Mouse (Mus musculus) MEL (cell line): ENCODE measurements around the gene 1110051M20Rik.

ENCODE experiments used
- CTCF ChIP-seq, 3 experiments: IDR thresholded peaks in 2 of 3; conservative IDR thresholded peaks in 1 of 3; 2 replicates each; pipeline ENCODE4 v1.5.1; 2011 to 2012; ENCODE audit warnings: low read length in 3 of 3, low read depth in 2 of 3, mild to moderate bottlenecking in 2 of 3, improper control_type of control experiment in 1 of 3, inconsistent platforms in 1 of 3, mixed read lengths in 1 of 3, moderate library complexity in 1 of 3; ENCODE audit not compliant: control insufficient read depth in 1 of 3, insufficient read depth in 1 of 3, poor library complexity in 1 of 3, severe bottlenecking in 1 of 3
- MEF2A ChIP-seq: IDR thresholded peaks from 2 replicates; pipeline ENCODE4 v1.6.1; 2014; ENCODE audit warnings: low read depth, mild to moderate bottlenecking, inconsistent platforms, low read length, improper control_type of control experiment; ENCODE audit not compliant: poor library complexity, insufficient replicate concordance, severe bottlenecking; ENCODE audit errors: extremely low read depth
- TAL1 ChIP-seq: IDR thresholded peaks from 2 replicates; pipeline ENCODE4 v1.6.1; 2012; ENCODE audit warnings: mild to moderate bottlenecking, inconsistent platforms, low read length, moderate library complexity, mixed read lengths

DNA sequence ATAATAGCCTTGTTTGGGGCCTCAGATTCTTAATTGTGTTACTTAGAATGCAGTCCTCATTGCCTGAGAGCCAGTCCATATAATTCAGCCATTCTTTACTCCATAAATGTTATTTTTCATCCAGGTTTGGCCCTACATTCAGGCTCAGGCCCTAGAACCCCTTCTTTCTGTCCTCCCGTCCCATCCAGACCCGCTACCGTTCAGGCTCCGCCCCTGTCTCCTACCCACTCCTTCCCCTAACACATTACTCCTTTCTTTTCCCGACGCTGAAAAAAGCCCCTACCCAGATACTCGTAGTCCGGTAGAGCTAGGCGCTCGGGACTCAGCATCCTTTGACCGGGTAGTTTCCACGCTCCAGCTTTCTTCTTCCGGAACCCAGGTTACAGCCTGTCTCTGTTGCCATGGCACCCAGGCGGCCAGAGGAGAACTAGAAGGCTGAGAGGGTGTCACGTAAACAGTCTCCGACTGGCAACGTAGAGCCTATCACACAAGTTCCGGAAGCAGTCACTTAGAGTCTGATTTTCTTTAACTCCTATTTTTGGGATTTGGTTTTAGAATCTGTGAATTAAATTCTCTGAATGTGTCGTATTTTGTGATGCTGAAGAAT is at the start of gene 1110051M20Rik:
- TF ChIP-seq CTCF (IDR thresholded peaks at IDR 0.05 in 2 of 3, conservative IDR thresholded peaks at IDR 0.05 in 1 of 3; ENCODE audit: control insufficient read depth in 1 of 3, insufficient read depth in 1 of 3, low read depth in 2 of 3, low read length in 3 of 3, poor library complexity in 1 of 3, severe bottlenecking in 1 of 3) (no peak), MEF2A (no peak), TAL1 (no peak)
